Mouse (Mus musculus) layer of hippocampus, adult 8-10 months (tissue): ENCODE measurements around the gene Gsta2. TPM values are rescaled to one million over a fixed set of nuclear protein-coding genes. Genes with fewer than 3 reads are reported as not detected.

ENCODE experiments used
- DNase-seq, 2 experiments: peaks; one replicate each; pipeline ENCODE4 v3.0.0; 2022; ENCODE audit warnings: low spot score in 2 of 2
- total RNA-seq, 4 experiments: library from RNA; stranded (reverse); gene quantifications; 2 replicates each; pipeline ENCODE4 v1.2.4; 2022

Gsta2 gene
- 1 to 10 TPM in 1 of 4 experiments, under 1 TPM in 2, not detected in 1; 0.45 to 2.6 (median 0.64) TPM for total RNA-seq

GRCm38 (mm10) chr9:78355611-78356010 lies at the start of gene Gsta2:
TSS of gene Gsta2 (minus strand) at chr9:78355788.
- no peak for DNase-seq

GRCm38 (mm10) chr9:78401596-78401995 lies 46.0 kb upstream of the Gsta2 start:
- DNase-seq = no peak

GRCm38 (mm10) chr9:78400570-78400969 lies 45.0 kb upstream of the Gsta2 start:
- no peak for DNase-seq

- DNase-seq = no peak
Measured at GRCm38 (mm10) chr9:78396517-78396916, 40.9 kb upstream of the Gsta2 start.

- DNase-seq = peak in 1 of 2 experiments; percentile 6
Measured at GRCm38 (mm10) chr9:78395630-78396351, 40.2 kb upstream of the Gsta2 start, which contains the start of gene Ddx43. TSS of gene Ddx43 (plus strand) at chr9:78395777.

GRCm38 (mm10) chr9:78395244-78395629 lies 39.6 kb upstream of the Gsta2 start:
- no peak for DNase-seq

GRCm38 (mm10) chr9:78394602-78395001 lies 39.0 kb upstream of the Gsta2 start:
- DNase-seq = no peak

GRCm38 (mm10) chr9:78393741-78394140 lies 38.2 kb upstream of the Gsta2 start:
- no peak for DNase-seq

GRCm38 (mm10) chr9:78389981-78390380 lies 34.4 kb upstream of the Gsta2 start:
- no peak for DNase-seq

GRCm38 (mm10) chr9:78386947-78387346 lies 31.4 kb upstream of the Gsta2 start:
- DNase-seq = no peak

GRCm38 (mm10) chr9:78385893-78386292 lies 30.3 kb upstream of the Gsta2 start:
- no peak for DNase-seq

GRCm38 (mm10) chr9:78378113-78378785 lies 22.7 kb upstream of the Gsta2 start, which contains the start of gene Ooep:
TSS of gene Ooep (minus strand) at chr9:78378725.
- peak in 1 of 2 experiments; percentile 5 for DNase-seq

- no peak for DNase-seq
Measured at GRCm38 (mm10) chr9:78377546-78377945, 22.0 kb upstream of the Gsta2 start.

- no peak for DNase-seq
Measured at GRCm38 (mm10) chr9:78375486-78375885, 19.9 kb upstream of the Gsta2 start.

- no peak for DNase-seq
Measured at GRCm38 (mm10) chr9:78374885-78375389, 19.3 kb upstream of the Gsta2 start.

GRCm38 (mm10) chr9:78374397-78374796 lies 18.8 kb upstream of the Gsta2 start:
- no peak for DNase-seq

- no peak for DNase-seq
Measured at GRCm38 (mm10) chr9:78372827-78373504, 17.4 kb upstream of the Gsta2 start.

GRCm38 (mm10) chr9:78371441-78371840 lies 15.9 kb upstream of the Gsta2 start:
- no peak for DNase-seq

- no peak for DNase-seq
Measured at GRCm38 (mm10) chr9:78369786-78370185, 14.2 kb upstream of the Gsta2 start.

- no peak for DNase-seq
Measured at GRCm38 (mm10) chr9:78369349-78369748, 13.8 kb upstream of the Gsta2 start.

- DNase-seq = no peak
Measured at GRCm38 (mm10) chr9:78368671-78369293, 13.2 kb upstream of the Gsta2 start.
